Mouse (Mus musculus) liver, embryonic 14.5 days (tissue): ENCODE measurements around the gene Ubr2.

Experiments used
- CTCF ChIP-seq: IDR thresholded peaks from 2 replicates; pipeline ENCODE4 v1.5.1; 2016; ENCODE audit warnings: antibody characterized with exemption, low read depth, control low read depth
- EP300 ChIP-seq: IDR thresholded peaks from 2 replicates; pipeline ENCODE4 v1.6.1; 2016; ENCODE audit warnings: antibody characterized with exemption, low read depth

DNA sequence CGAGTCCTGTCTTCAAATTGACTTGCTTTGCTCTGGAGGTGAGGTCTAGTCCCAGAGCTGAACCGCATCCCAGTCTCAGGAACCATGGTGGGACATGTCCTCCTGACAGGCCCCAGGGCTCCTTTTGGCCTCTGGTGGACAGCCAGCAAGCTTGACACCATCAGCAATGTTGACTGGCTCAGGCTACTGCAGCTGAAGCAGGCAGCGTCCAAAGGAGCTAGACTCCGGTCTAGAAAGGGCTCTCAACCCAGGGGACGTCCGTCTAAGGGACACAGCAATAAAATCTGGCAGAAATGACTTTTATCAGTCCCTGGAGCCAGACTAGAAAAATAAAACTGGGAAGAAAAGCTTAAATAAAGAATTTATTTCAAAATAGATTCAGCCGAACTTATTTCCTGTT lies 80.5 kb downstream of the Ubr2 start:
- TF ChIP-seq CTCF (no peak), EP300 (no peak)
